Mouse (Mus musculus): ENCODE measurements around the gene Daam2.
"Not testable (repeated sequence)": the region's sequence is repeated elsewhere in the genome, so short reads cannot be mapped to it uniquely, and the experiment has no call there.

Daam2 gene

DNA sequence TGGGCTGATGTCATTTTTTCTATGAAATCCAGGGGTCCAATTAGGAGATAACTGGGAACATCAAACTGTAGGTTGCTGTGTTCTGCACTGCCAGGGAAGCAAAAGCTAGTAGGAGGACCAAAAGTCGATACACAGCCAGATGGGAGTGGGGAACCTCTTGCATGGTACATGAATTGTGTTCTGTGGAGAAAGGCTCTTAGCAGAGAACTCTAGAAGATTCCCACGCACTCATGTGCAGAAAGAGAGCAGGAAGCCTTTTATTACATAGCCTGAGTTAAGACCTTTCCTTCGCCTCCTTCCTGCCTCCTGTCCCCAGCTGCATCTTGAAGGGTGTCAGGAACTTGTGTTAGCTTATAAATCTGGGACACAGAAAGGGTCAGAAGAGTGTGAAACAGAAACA lies 82.3 kb downstream of the Daam2 start:
- no peak for DNase-seq (ENCODE audit: low spot score in 2 of 2)

DNA sequence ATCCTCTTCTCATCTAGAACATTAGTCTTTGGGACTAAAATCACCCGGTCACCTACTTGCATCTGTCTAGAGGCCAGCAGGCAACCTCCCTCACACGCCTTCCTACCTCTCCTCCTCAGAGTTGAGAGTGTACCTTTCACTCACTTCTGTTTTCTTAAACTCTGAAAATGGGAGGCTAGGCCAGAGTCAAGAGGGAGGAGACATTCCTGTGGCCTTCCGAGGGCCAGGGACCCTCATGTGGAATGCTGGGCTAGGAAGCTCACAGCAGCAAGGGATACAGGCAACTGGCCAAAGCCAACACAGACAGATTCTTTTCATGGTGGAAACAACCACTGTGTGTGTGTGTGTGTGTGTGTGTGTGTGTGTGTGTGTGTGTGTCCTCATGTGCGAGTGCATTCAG lies 86.8 kb downstream of the Daam2 start:
- no peak for DNase-seq (ENCODE audit: low spot score in 2 of 2)

DNA sequence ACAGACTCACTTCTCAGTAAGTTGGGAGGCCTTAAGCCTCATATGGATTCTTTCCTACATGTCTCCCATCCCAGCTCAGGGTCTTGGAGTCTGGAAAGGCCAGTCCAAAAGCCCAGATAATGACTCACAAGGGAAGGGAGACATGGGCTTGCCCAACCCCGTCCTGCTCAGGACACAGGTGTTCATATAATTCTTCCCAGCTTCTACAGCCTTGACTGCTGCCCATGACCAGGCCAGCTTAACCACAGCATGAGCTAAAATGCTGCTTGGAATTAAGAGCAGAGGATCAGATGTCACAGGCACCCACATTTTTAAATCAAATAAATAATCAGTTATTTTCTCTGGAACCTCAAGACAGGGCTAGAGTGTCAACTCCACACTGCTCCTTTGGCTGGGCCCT lies 89.0 kb downstream of the Daam2 start:
- DNase-seq (ENCODE audit: low spot score in 2 of 2) = no peak

DNA sequence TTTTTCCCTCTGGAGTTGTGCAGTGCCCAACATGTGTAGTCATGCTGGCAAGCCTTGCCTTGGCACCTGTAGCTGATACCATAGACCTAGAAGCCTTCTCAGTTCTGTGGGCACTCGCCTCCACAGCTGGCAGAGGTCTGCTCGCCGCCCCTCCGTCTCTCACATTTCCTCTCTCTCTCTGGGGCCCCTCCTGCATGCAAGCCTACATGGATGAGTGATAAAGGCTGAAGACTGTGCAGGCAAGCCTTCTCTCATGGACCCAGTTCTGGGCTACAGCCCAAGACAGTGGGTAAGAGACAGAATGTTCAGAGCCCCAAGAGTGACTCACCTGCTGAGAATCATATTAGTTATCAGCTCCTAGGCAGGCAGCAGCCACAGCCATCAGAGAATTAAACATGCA lies 90.1 kb downstream of the Daam2 start:
- no peak for DNase-seq (ENCODE audit: low spot score in 2 of 2)

DNA sequence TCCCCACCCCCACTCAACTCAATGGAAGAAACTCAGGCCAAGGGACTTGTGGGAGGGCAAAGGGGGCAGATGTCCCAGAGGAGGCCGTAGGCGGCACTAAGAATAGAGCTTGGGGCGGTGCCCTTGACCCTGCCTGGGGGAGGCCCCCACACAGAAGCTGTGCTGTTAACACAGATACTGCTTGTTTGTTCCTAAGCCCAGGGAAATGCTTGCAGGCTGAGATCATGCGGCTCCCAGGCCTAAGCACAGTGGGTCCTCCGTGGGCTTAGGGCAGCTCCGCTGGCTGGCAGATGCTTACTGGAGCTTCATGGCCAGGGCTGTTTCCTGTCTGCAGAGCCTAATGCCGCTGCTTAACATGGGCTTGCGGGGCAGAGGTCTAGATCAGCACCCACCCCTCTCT lies 91.5 kb downstream of the Daam2 start:
- DNase-seq (ENCODE audit: low spot score in 2 of 2) = peak; percentile 22 to 23

DNA sequence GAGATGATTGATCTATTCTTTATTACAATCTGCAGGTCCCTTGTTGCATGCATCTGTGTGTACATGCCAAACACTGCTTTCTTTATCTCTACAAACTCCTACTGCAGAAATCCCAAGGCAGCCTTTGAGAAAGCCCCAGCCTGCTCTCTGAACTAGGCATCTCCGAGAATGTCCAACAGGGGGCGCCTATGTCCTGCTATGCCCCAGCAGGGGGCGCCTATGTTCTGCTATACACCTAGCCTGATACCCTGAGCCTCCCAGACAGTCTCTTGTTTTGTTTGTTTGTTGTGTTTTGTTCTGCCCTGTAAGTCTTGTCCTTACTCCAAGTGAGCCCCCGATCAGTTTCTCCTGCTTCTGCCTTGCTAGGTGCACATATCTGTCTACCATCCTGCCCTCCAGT lies 95.9 kb downstream of the Daam2 start:
- DNase-seq (ENCODE audit: low spot score in 2 of 2) = peak; percentile 46 to 68

DNA sequence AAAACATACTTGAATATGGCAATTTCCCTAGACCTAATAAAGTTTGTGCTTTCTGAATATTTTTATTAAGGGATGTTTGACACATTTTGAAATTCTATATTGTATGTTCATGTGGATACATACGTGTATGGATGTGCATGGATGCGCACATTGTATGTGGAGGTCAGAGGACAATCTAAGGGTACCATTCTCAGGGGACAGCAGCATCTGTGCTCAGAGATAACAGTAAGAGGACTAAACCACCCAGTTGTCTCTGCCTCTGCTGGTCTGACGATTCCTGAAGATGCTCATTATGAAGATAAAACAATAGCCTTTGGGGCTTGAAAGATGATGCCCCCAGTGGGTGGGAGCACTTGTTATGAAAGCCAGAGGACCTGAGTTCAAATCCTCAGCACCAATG lies 99.3 kb downstream of the Daam2 start:
- DNase-seq (ENCODE audit: low spot score in 2 of 2) = no peak

DNA sequence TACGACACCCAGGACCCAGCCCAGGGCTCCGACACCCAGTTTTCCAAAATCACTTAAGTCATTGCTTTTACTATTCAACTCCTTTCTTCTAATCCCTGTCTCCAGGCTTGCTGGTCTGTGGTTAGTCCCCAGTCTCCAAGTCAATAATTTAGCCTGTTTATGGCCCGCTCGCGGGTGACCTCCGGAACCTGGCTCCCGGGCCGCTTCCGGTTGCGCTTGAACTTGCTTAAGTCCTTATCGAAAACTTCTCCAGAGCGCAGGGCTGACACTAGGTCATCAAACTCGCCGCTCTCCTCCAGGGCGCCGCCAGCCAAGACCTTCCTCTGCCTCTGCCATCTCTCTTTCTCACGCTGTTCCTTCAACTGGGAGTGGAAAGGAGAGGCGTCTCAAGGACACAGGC lies 105.8 kb downstream of the Daam2 start:
- DNase-seq (ENCODE audit: low spot score in 2 of 2) = no peak

DNA sequence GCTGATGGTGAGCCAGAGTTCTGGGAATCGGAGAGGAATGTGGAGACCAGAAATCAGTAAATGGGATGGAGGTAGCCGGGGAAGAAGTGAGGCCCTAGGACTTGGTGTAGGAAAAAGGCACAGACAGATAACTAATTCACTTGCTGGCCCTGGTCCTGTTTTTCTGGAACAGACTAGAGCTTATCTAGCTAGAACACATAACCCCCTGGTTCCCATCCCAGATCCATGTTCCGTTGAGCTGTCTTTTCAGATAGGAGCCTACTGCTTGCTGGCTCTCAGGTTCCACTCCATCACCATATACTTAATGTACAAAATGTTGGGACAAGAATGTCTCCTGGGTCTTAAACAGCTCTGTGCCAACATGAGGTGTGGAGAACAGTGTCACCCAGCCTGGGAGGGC lies 106.3 kb downstream of the Daam2 start:
- DNase-seq (ENCODE audit: low spot score in 2 of 2) = no peak

DNA sequence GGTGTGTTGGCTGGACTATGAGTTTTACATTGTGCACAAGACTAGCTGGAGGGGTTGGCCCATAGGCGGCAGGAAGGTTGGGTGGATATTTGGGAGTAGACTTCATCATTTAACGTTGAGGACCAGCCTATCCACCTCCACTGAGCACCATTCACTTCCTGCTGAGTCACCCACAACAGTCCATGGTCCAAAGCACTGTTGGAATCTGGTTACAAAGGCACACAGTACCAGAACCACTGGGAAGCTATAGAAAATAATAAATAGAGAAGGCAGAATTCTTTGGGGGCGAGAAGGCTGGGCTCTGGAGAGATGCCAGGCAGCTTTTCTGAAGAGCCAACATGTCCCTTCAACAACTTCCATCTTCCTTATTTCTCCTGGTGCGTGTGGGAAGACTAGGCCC lies 107.8 kb downstream of the Daam2 start:
- DNase-seq (ENCODE audit: low spot score in 2 of 2) = no peak

DNA sequence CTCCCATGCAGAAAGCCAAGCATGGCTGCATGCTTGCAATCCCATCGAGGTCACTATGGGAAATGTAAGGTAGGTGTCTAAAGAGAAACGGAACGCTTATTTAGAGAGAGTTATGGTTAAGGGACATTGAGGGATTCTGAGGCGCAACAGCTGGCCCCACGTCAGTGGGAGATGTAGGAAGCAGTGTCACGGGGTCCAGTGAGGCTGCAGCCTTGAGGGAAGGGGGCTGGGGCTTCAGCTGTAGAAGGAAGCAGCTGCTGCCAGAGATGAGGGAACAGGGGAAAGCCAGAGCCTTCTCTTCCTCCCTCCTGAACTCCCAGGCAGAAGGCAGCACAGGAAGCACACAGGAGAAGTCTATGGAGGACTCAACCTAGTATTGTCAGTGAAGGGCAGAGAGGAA lies 113.2 kb downstream of the Daam2 start:
- no peak for DNase-seq (ENCODE audit: low spot score in 2 of 2)

DNA sequence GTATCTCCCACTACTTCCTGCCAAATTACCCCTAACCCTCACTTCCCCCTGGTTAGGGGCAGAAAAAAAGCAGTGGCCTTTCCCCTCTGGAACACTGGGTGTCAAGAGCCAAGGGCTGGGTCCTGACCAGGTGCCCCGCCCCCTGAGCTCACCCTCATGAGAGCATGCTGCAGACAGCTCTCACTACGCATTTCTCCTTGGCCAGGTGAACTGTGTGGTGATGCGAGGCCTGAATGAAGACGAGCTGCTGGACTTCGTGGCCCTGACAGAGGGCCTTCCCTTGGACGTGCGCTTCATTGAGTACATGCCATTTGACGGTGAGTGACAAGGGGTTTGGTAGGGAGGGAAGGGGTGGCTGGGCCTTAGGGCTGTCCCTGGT lies 114.9 kb downstream of the Daam2 start:
- DNase-seq (ENCODE audit: low spot score in 2 of 2) = no peak

DNA sequence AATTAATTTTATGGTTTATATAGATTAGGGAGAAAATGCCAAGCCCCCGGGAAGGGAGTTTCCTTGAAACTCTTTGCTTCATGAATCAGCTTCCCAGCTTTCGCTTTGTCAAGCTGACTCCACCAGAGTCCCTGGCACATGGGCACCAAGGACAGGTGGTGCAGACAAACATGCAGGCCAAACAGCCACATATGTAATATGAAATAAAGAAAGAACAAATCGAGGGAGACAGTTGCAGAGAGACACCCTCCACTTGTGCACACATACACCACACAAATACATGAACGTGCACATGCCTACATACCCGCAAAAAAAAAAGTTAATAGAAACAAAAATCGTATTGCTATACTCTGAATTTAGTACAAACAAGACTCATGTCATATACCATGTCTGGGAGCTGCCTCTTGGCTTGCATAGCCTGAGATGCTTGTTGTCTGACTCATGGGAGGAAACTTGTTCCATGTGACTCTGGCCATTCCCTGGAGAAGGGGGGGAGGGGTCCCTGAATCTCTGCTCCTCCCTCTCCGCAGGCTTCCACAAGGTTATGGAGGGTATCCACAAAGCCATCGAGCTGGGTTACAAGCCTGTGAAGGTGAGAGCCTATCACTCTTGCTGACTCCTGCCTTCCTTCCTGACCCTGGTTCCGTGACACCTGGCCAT lies 115.4 kb downstream of the Daam2 start:
- no peak for DNase-seq (ENCODE audit: low spot score in 2 of 2)

DNA sequence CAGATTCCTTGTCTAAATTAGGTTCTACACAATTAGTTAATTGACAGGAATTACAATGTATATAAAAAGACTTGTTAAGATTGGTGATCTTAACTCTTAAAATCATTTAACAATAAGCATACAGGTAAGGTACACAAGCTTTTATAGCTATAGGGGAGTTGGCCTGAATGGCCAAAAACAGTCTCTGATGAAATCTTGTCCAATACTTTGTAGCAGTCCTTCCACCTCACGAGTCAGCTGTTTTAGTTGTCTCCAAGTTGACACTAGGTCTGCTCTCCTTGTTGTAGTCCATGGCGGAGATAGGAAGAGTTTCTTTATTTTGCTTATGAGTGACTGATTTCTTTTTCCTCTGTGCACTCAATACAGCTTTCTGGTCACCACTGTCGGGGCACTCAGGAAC lies 121.3 kb downstream of the Daam2 start:
- not testable (repeated sequence) for DNase-seq (ENCODE audit: low spot score in 2 of 2)

DNA sequence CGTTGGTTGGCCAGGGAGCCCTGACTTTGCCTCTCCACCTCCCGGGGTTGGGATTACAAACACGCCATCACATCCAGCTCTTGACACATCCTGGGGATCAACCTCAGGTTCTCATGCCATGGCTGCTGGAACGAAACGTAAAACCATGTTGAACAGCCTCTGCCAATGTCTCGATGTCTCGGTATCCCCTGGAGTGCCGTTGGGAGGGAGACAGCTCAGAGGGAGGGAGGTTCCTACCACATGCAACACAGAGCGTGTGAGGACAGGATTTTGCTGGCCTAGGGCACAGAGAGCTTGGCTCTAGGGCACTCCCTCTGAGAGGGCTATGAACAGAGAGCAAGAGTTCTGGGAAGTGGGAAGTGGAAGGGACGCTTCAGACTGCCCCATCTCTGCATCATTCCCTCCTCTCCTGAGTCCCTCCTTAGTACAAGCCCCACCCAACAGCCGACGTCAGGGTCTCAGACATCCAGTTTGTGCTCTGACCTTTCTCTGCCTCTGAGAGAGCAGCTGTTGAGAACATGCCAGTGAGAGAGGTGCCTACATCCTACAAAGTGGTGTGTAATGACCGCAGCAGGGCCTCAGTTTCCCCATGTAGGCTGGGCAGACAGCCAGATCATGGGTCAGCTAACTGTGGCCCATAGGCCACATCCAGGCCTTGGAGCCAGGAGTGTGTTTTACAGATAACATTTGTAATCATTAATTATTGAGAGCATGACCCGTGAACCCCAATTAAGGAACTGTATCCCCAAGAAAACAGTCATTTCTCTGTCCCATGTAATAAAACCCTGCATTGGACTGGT lies 123.6 kb downstream of the Daam2 start:
- no peak for DNase-seq (ENCODE audit: low spot score in 2 of 2)

DNA sequence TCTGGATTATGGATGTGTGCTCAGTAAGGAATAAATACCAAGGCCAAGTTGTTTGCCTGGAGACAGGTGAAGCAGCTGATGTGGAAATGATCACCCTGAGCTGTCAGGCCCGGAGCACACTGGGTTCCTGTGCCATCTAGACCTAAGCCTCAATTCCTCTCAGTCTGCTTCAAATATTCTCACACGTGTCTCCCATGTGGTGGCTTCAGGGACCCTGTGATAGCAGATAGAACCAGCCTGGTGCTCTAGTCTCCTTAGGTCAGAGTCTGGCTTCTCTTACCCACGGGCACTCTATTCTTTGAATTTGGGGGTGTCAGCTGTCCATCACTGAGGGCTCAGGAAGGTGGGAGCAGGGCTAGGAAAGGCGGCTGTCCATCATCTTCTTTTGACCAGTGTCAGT lies 124.4 kb downstream of the Daam2 start:
- no peak for DNase-seq (ENCODE audit: low spot score in 2 of 2)

DNA sequence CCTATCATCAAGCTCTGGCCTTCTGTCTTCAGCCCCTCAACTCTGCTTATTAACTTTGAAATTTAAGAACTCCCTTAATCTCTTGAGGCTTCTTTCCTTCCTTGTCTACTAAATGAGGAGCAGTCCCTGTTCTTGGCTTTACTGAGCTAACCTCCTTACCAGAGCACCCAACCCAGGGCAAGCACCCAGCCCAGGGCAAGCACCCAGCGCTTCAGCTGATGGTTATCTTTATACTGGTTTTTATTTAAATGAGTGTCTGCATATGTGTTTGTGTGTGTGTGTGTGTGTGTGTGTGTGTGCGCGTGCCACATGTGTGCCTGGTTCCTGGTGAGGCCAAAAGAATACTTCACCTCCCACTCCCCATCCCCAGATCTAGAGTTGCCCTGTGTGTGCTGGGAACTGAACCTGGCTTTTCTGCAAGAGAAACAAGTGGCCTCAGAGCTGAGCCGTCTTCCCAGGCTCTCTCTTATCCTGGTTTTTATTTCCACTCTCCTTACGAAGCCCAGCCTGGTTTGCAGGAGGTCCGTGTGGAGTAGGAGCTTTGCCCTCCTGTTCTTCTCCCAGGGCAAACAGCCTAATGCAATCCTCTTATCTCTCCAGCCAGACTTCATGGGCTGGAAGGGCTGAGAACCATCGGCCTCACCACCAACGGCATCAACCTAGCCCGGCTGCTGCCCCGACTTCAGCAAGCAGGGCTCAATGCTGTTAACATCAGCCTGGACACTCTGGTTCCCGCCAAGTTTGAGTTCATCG lies 125.1 kb downstream of the Daam2 start:
- DNase-seq (ENCODE audit: low spot score in 2 of 2) = no peak

DNA sequence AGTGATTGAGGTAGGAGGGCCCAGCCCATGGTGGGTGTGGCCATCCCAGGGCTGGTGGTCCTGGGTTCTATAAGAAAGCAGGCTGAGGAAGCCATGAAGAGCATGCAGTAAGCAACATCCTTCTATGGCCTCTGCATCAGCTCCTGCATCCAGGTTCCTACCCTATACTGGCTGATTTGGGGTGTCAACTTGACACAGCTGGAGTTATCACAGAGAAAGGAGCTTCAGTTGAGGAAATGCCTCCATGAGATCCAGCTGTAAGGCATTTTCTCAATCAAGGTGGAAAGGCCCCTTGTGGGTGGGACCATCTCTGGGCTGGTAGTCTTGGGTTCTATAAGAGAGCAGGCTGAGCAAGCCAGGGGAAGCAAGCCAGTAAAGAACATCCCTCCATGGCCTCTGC lies 126.8 kb downstream of the Daam2 start:
- not testable (repeated sequence) for DNase-seq (ENCODE audit: low spot score in 2 of 2)

DNA sequence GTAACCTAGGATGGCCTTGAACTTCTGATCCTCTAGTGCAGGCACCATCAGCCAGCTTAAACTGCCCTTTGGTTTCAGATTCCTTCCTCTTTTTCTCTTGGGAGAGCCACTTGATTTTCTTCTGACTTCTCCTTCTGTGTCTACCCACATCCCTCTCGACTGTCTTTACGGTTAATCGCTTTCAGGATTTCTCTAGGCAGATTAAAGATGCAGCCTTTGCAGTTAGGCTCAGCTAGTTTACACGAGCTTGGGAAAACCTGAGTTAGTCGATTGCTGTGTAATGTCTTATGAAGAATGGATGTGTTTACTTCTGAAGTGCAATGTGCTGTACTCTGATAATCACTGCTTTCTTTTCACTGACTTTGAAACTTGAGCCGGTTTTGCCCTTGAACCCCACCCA lies 127.5 kb downstream of the Daam2 start:
- no peak for DNase-seq (ENCODE audit: low spot score in 2 of 2)

DNA sequence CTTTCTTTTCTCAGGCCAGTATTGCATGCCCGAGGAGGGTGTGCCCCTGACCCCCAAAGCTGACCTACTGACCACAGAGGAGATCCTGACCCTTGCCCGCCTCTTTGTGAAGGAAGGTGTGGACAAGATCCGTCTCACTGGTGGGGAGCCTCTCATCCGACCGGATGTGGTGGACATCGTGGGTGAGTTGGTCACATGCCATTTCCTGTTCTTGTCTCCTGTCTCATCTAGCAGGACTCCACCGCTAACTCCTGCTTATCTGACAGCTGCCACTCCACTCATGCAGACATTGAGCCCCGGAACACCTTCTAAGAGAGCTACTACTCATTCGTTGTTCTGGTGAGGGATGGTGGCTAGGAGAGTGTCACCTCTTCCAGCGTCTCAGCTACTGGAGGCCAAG lies 129.1 kb downstream of the Daam2 start:
- no peak for DNase-seq (ENCODE audit: low spot score in 2 of 2)

DNA sequence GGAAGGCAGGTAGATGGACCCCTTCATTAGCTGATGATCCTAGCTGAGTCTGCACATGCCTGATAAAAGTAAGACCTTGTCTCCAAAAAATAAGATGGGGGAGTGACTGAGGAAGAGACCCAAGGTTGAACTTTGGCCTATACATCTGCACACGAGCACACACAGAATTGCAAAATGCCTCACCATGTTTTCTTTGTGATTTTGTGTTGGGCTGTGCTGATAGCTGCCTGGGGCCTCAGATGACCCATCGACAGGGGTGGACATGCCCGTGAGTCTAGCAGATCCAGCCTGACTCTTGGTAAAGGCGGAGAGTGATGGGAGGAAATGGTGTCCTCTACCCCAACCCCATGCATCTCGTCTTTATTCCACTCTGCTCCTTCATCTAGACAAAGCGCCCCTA lies 129.9 kb downstream of the Daam2 start:
- DNase-seq (ENCODE audit: low spot score in 2 of 2) = no peak

DNA sequence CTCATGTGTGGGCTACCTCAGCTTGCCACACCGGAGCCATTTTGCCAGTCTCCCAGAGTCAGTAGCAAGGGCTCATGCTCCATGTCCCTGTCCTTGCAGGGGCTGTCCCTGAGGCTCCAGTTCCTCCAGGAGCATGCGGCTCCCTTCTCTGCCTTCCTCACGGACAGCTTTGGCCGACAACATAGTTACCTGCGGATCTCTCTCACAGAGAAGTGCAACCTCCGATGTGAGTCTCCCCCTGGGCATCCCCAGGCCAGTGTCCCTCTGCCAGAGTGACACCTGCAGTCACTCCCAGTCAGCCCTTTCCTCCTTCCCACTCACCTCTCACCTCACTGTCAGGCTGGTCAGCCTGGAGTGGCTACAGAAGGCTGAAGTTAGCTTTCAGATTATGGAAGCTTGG lies 131.1 kb downstream of the Daam2 start:
- DNase-seq (ENCODE audit: low spot score in 2 of 2) = no peak
